Mouse (Mus musculus) cerebellum, postnatal 36 days (tissue): Measurements from ENCODE around the gene Cd27.
"Not testable (repeated sequence)": the region's sequence is repeated elsewhere in the genome, so short reads cannot be mapped to it uniquely, and the experiment has no call there.

Experiments used
- DNase-seq, 2 experiments: peaks; one replicate each; pipeline ENCODE4 v3.0.0; 2021 to 2022; ENCODE audit warnings: mixed read lengths in 2 of 2

The Cd27 gene

DNA sequence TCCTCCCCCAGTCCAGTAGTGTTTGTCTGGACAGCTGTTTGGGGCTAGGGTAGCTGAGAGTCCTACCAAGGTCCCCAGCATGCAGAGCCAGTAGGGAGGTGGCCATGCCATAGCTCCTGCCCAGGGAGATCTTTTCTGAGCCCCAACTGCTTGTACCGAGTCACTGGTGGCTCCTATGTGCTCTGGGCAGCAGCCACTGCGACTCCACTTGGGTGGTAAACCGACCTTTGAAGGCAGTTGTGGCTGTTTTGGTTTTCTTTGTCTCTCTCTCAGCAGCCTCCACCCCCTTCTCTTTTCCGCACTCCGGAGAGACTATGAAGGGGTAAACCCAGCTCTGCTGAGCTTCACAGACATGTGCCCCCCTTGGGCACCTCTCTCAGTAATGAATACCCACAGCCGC lies at the start of gene Cd27:
TSS of gene Cd27 (minus strand) at position 229 of the 400 bp plus-strand sequence.
- DNase-seq, result no peak

DNA sequence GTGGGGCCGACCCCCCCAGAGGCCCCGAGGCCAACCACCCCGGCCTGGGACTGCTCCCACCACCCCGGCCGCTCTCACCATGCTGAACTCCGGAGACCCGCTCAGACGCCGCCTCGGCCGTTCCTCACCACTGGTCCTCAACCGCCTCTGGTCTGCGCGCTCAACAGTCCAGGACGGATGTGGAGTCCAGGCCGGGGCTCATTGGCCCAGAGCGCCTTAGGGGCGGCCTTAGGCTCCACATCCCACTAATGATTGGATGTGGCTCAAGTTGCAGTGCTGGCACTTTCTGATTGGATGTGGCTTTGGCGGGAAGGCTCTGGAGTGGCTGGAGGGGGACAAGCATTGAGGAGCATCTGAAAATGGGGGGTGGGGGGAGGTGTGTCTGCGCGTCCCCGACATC lies 49.1 kb upstream of the Cd27 start, which contains the start of gene Tuba3a:
TSS of gene Tuba3a (minus strand) at position 153 of the 400 bp plus-strand sequence.
- no peak for DNase-seq

GRCm38 (mm10) chr6:125284751-125285150 lies 47.9 kb upstream of the Cd27 start:
- no peak for DNase-seq

GRCm38 (mm10) chr6:125284250-125284649 lies 47.4 kb upstream of the Cd27 start:
- no peak for DNase-seq

DNA sequence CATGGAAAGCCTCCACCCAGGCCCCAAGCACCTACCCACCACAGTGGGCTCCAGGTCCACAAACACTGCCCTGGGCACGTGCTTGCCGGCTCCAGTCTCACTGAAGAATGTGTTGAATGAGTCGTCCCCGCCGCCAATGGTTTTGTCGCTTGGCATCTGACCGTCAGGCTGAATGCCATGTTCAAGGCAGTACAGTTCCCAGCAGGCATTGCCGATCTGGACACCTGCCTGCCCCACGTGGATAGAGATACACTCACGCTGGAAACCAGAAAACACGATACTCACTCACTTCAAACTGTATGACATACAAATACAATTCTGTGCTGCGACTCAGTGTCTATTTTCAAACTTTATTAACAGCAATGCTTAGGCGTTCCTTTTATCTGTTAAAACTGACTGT lies 45.9 kb upstream of the Cd27 start:
- not testable (repeated sequence) for DNase-seq

GRCm38 (mm10) chr6:125279729-125280128 lies 42.9 kb upstream of the Cd27 start:
- no peak for DNase-seq

DNA sequence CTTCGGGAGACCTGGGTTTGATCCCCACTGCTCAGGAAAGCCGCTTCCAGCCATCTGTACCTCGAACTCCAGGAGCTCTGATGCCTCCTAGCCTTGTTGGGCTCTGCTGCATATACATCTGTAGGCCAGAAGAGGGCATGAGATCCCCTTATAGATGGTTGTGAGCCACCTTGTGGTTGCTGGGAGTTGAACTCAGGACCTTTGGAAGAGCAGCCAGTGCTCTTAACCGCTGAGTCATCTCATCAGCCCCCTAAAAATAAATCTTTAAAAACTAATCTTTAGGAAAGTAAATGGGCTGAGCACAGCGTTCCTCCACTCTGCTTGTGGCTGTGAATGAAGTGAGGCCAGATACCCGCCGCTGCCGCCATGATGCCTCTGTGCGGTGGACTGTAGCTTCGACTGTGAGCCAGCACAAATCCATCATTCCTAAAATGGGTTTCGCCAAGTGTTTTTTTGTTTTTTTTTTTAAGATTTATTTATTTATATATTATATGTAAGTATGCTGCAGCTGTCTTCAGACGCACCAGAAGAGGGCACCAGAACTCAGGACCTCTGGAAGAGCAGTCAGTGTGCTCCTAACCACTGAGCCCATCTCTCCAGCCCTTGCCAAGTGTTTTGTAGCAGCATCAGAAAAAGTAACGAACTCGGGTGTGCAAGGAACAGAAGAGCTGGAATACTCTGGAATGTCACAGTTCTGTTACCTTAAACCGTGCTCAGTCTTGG lies 38.2 kb upstream of the Cd27 start:
- no peak for DNase-seq

- no peak for DNase-seq
Observed at GRCm38 (mm10) chr6:125272228-125272785, 35.5 kb upstream of the Cd27 start.

GRCm38 (mm10) chr6:125271455-125272227 lies 34.8 kb upstream of the Cd27 start:
- DNase-seq, result peak; percentile 94 to 96

DNA sequence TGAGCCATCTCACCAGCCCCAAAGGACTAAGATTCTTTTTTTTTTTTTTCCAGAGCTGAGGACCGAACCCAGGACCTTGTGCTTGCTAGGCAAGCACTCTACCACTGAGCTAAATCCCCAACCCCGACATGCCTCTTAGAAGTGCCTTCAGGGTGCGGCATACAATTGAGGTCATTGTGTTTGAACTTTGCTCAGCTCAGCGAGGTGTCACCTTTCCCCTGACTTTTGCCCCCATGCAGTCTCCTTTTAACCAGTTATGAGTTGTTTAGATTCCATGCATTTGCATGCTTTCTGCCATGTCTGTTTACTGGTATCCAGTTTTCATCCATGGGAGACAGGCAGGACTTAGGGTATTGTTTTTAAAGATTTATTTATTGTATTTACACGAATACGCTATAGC lies 32.0 kb upstream of the Cd27 start:
- no peak for DNase-seq

GRCm38 (mm10) chr6:125267469-125267868 lies 30.7 kb upstream of the Cd27 start:
- DNase-seq, result no peak

DNA sequence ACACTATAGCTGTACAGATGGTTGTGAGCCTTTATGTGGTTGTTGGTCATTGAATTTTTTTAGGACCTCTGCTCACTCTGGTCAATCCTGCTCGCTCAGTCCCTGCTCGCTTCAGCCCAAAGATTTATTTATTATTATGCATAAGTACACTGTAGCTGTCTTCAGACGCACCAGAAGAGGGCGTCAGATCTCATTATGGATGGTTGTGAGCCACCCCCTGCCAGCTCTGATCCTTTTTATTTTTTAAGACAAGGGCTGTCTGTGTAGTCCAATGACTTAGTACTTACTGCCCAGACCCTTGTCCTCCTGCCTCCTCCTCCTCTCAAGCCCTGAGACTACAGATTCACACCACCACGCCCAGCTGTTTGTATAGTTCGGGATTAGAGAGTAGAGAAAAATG lies 29.8 kb upstream of the Cd27 start:
- not testable (repeated sequence) for DNase-seq

DNA sequence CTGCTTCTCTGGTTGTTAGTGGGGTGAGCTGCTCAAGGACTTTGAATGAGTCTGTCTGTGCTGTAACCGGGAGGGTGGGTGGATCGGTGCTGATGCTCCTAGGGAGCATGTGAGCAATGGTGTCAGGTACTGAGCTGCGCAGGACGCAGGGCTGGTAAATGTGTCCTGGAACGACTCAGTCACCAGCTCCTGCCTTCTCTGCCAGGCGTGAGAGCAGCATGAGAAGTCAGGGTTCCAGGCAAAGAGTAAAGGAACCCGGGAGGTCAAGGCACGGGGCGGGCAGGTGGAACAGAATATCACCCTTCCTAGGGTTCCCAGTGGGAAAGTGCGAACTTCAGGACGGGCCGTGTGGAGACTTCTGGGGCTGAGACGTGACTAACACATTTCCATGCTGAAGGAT lies 29.3 kb upstream of the Cd27 start:
- DNase-seq, result no peak

GRCm38 (mm10) chr6:125265239-125265638 lies 28.4 kb upstream of the Cd27 start:
- DNase-seq, result no peak

DNA sequence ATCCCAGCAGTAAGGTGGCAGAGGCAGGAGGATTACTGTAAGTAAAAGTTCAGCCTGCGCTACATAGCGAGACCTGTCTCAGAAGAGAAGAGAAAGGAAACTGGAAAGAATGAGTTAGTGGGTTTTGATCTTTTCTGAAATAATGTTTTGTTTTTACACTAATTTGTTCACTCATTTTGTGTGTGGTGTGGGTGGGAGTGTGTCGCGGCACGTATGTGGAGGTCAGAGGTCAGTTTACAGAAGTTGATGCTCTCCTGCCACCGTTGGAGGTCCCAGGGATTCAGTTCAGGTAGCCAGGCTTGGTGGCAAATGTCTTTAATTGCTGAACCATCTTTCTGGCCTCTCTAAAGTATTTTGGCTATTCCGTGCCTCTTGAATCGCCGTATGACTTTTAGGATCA lies 27.4 kb upstream of the Cd27 start:
- no peak for DNase-seq

- DNase-seq, result no peak
Observed at GRCm38 (mm10) chr6:125260006-125260555, 23.3 kb upstream of the Cd27 start.

DNA sequence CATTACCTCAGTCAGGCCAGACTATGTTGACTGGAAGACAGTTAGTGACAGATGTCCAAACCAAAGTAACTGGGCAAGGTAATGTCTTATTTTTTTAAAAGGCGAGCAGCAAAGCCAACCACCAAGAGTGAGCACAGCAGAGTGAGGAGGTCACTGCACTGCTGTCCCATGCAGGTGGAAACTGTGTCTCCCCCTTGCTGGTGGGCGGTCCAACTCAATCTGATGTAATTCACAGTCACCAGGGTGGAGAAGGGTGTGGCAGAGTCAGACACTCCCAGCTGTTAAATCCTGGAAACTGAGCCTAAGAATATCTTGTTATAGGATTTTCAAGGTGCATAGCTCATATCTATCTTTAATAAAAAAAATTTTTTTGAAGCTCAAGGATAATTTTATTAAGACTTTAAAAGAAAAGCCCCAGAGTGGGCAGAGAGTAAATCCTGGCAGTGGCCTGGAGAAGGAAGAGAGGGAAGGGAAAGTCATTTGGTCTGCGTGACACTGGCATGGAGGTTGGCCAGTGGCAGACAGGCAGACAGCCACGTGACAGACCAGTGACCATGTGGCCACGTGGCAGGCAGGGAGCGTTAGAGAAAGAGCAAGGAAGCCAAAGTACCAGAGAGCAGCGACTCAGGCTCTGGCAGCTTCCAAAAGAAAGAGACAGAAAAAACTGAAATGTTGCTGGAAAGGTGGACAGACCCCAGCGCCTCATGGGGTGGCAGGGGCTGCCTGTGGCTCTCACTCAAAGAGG lies 19.6 kb upstream of the Cd27 start:
- DNase-seq, result peak; percentile 41 to 54

- DNase-seq, result no peak
Observed at GRCm38 (mm10) chr6:125255516-125256044, 18.8 kb upstream of the Cd27 start.

- DNase-seq, result no peak
Observed at GRCm38 (mm10) chr6:125253863-125254715, 17.3 kb upstream of the Cd27 start.

DNA sequence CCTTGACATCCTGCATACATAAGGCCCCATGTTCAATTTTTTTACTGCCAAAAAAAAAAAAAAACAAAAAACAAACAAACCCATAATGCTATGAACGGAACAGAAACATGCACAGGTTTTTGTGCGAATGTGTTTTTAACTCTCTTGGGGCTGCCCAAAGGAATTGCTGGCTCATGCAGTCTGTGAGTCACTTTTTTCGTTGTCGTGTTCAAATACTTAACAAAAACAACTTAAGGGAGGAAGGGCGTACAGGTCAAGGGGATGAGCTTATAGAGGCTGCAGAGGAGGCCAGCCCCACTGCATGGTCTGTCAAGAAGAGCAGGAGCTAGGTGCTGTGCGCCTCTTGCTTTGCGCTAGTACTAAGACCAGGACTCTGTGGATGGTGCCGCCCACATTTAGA lies 15.9 kb upstream of the Cd27 start:
- DNase-seq, result no peak

DNA sequence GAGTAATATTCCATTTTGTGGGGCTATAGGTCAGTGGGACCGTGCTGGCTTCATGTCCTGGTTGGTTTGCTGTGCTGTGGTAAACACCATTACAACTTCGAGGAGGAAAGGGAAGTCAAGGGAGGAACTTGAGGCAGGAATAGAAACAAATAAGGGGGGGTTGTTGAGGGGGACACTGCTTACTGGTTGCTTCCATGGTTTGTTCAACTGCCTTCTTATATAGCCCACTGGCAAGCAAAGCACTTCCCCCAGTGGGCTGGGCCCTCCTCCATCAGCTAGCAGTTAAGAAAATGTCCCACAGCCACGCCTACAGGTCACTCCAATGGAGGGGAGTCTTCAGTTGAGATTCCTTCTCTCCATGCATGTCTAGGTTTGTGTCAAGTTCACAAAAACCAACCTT lies 15.5 kb upstream of the Cd27 start:
- DNase-seq, result no peak

- DNase-seq, result no peak
Observed at GRCm38 (mm10) chr6:125244551-125244950, 7.7 kb upstream of the Cd27 start.
